Mouse (Mus musculus) ES-Bruce4 (cell line): Measurements from ENCODE around the gene Cenps.

Experiments
- CTCF ChIP-seq: IDR thresholded peaks from one replicate; pipeline ENCODE4 v1.8.1; 2011; ENCODE audit warnings: low read depth, low read length
- POLR2A ChIP-seq: IDR thresholded peaks from one replicate; pipeline ENCODE4 v1.8.1; 2011; ENCODE audit warnings: low read length; ENCODE audit not compliant: insufficient read depth

GRCm38 (mm10) chr4:149170394-149170931 lies 33.0 kb upstream of the Cenps start:
- TF ChIP-seq CTCF (no peak), POLR2A (no peak)
